Mouse (Mus musculus): ENCODE data around the gene Klhl8.
A peak's percentile ranks its signal among the peaks of the same experiment; 100 is the strongest.
"Not testable (repeated sequence)": the region's sequence is repeated elsewhere in the genome, so short reads cannot be mapped to it uniquely, and the experiment has no call there.

Klhl8 gene

GRCm38 (mm10) chr5:103910748-103911409 lies at the start of gene Klhl8:
Klhl8 (minus strand) TSS chr5:103911259.
- DNase-seq (ENCODE audit: low read depth in 1 of 2, low spot score in 2 of 2), result peak; percentile 24 to 43

- no peak for DNase-seq (ENCODE audit: low read depth in 1 of 2, low spot score in 2 of 2)
These were observed 43.6 kb upstream of the Klhl8 start for GRCm38 (mm10) chr5:103954638-103955037.

GRCm38 (mm10) chr5:103953135-103954083 lies 42.4 kb upstream of the Klhl8 start:
- no peak for DNase-seq (ENCODE audit: low read depth in 1 of 2, low spot score in 2 of 2)

GRCm38 (mm10) chr5:103950138-103950537 lies 39.1 kb upstream of the Klhl8 start:
- not testable (repeated sequence) for DNase-seq (ENCODE audit: low read depth in 1 of 2, low spot score in 2 of 2)

- DNase-seq (ENCODE audit: low read depth in 1 of 2, low spot score in 2 of 2), result no peak
These were observed 32.1 kb upstream of the Klhl8 start for GRCm38 (mm10) chr5:103943183-103943582.

GRCm38 (mm10) chr5:103939856-103940255 lies 28.8 kb upstream of the Klhl8 start:
- DNase-seq (ENCODE audit: low read depth in 1 of 2, low spot score in 2 of 2), result no peak

- DNase-seq (ENCODE audit: low read depth in 1 of 2, low spot score in 2 of 2), result no peak
These were observed 28.2 kb upstream of the Klhl8 start for GRCm38 (mm10) chr5:103939350-103939652.

- DNase-seq (ENCODE audit: low read depth in 1 of 2, low spot score in 2 of 2), result no peak
These were observed 27.7 kb upstream of the Klhl8 start for GRCm38 (mm10) chr5:103938547-103939349.

- no peak for DNase-seq (ENCODE audit: low read depth in 1 of 2, low spot score in 2 of 2)
These were observed 26.0 kb upstream of the Klhl8 start for GRCm38 (mm10) chr5:103936906-103937589.

- DNase-seq (ENCODE audit: low read depth in 1 of 2, low spot score in 2 of 2), result not testable (repeated sequence)
These were observed 20.9 kb upstream of the Klhl8 start for GRCm38 (mm10) chr5:103931924-103932323.

GRCm38 (mm10) chr5:103930511-103930910 lies 19.5 kb upstream of the Klhl8 start:
- no peak for DNase-seq (ENCODE audit: low read depth in 1 of 2, low spot score in 2 of 2)

GRCm38 (mm10) chr5:103928196-103928550 lies 17.1 kb upstream of the Klhl8 start:
- no peak for DNase-seq (ENCODE audit: low read depth in 1 of 2, low spot score in 2 of 2)

- peak; percentile 27 to 68 for DNase-seq (ENCODE audit: low read depth in 1 of 2, low spot score in 2 of 2)
These were observed 16.6 kb upstream of the Klhl8 start for GRCm38 (mm10) chr5:103927429-103928195.

- DNase-seq (ENCODE audit: low read depth in 1 of 2, low spot score in 2 of 2), result no peak
These were observed 15.3 kb upstream of the Klhl8 start for GRCm38 (mm10) chr5:103926398-103926797.

- DNase-seq (ENCODE audit: low read depth in 1 of 2, low spot score in 2 of 2), result no peak
These were observed 12.7 kb upstream of the Klhl8 start for GRCm38 (mm10) chr5:103923755-103924154.

- DNase-seq (ENCODE audit: low read depth in 1 of 2, low spot score in 2 of 2), result no peak
These were observed 12.0 kb upstream of the Klhl8 start for GRCm38 (mm10) chr5:103923101-103923500.

- no peak for DNase-seq (ENCODE audit: low read depth in 1 of 2, low spot score in 2 of 2)
These were observed 11.4 kb upstream of the Klhl8 start for GRCm38 (mm10) chr5:103922436-103922835.

- DNase-seq (ENCODE audit: low read depth in 1 of 2, low spot score in 2 of 2), result no peak
These were observed 8.4 kb upstream of the Klhl8 start for GRCm38 (mm10) chr5:103919497-103919896.

GRCm38 (mm10) chr5:103918233-103918632 lies 7.2 kb upstream of the Klhl8 start:
- no peak for DNase-seq (ENCODE audit: low read depth in 1 of 2, low spot score in 2 of 2)

- no peak for DNase-seq (ENCODE audit: low read depth in 1 of 2, low spot score in 2 of 2)
These were observed 6.4 kb upstream of the Klhl8 start for GRCm38 (mm10) chr5:103917357-103917895.
